Mouse (Mus musculus): Measurements from ENCODE around the gene Map4k2. TPM values are rescaled to one million over a fixed set of nuclear protein-coding genes. Genes with fewer than 3 reads are reported as not detected.

Map4k2 gene
- total RNA-seq, 2 experiments from 2014 or later, result 52.3 to 52.4 TPM

- intact Hi-C loops (cut with DNase I), result no loop called here
- no peak for DNase-seq
Measured at GRCm38 (mm10) chr19:6393637-6394036, 52.7 kb downstream of the Map4k2 start.

- intact Hi-C loops (cut with DNase I), result no loop called here
Measured at GRCm38 (mm10) chr19:6396237-6396636, 55.3 kb downstream of the Map4k2 start.

GRCm38 (mm10) chr19:6397582-6398249 is 56.8 kb downstream of the Map4k2 start:
- intact Hi-C loops (cut with DNase I), result loop anchor here (2.0 kb wide), 1 partner anchor 33 kb away; no protein-coding TSS in a partner anchor

More at GRCm38 (mm10) chr19:6396237-6396636, 55.3 kb downstream of the Map4k2 start:
- DNase-seq, result no peak

DNA sequence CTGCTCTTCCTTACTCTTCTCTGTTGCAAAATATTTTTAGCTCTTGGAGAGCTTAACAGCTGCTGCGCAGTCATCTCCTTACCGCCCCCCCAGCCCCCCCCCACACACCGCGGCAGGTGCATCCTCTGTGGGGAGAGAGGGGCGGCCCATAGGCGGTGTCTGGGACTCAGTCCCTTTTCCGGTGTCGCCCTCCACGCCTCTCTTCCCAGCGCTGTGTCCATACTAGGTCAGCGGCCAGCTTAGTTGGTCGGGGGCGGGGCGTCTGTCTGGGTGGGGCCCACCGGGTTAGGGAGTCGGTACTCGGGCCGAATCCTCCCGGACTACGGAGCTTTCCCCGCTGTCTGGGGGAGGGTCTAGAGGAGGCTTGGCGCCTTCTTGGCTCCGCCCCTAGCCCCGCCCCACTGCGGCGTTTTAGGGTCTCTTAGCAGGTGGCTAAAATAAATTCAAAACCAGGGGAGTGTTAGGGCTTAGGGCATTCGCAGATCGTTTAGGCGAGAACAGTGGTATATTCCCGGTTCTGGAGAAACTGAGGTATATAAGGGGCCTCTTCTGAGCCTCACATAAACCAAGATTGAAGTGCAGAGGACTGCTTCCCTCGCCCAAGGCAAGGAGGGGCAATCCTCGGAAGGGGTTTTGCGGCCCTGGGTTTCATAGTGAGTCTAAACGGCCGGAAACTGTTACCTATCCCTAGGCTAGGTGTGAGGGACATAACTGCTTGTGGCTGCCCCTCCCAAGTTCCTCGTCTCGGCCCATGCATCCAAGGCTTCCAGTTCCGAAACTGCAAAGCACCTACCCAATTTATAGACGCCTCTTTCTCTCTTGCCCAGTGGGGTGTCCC is 57.7 kb downstream of the Map4k2 start:
- intact Hi-C loops (cut with DNase I), result loop anchor here (2.0 kb wide), 1 partner anchor 34 kb away; no protein-coding TSS in a partner anchor
- DNase-seq, result peak; percentile 81 to 86

More at GRCm38 (mm10) chr19:6397582-6398249, 56.8 kb downstream of the Map4k2 start:
- DNase-seq, result no peak

DNA sequence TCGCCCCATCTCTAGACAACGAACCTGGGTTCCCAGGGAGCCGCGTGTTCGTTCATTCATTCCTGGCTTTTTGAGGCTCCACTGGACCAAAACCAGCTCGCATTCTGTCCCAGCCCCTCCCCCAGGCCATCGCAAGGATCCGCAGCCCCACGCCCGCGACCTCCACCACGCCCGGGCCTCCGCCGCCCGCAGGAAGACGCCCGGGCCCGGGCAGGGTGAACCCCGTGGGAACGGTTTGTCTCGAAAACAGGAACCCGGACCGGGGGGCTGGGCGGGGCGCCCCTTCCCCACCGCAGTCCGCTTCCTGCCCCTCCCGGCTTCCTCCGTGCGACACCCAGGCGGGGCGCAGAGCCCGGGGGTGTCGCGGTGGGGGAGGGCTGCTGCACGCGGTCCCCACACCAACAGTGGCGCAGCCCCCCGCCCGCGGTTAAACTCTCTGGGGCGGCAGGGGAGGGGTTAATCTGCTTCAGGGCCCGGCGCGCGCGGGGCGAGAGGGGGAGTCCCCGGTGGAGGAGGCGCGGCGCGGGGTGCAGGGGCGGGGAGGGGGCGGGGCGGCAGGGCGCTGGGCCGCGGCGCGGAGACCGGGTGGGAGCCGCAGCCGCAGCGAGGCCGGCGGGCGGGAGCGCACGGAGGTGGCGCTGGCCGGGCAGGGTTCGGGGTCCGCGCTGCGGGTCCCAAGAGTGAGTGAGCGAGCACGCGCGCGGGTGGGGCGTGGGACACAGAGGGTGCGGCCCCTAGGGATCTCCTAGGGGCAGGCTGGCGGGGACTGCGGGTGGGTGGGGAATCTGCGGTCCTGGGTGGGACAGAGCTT is 58.6 kb downstream of the Map4k2 start, which contains the start of gene Rasgrp2:
Gene Rasgrp2 (plus strand): TSS at position 56 of the 811 bp plus-strand sequence.
- intact Hi-C loops (cut with DNase I), result loop anchor here (2.0 kb wide), 1 partner anchor 35 kb away; no protein-coding TSS in a partner anchor
- peak; percentile 74 to 80 for DNase-seq

GRCm38 (mm10) chr19:6400096-6401086 is 59.5 kb downstream of the Map4k2 start:
- DNase-seq, result peak in 1 of 2 experiments; percentile 51
- intact Hi-C loops (cut with DNase I), result loop anchor here (1.0 kb wide), 1 partner anchor 52 kb away; no protein-coding TSS in a partner anchor

DNA sequence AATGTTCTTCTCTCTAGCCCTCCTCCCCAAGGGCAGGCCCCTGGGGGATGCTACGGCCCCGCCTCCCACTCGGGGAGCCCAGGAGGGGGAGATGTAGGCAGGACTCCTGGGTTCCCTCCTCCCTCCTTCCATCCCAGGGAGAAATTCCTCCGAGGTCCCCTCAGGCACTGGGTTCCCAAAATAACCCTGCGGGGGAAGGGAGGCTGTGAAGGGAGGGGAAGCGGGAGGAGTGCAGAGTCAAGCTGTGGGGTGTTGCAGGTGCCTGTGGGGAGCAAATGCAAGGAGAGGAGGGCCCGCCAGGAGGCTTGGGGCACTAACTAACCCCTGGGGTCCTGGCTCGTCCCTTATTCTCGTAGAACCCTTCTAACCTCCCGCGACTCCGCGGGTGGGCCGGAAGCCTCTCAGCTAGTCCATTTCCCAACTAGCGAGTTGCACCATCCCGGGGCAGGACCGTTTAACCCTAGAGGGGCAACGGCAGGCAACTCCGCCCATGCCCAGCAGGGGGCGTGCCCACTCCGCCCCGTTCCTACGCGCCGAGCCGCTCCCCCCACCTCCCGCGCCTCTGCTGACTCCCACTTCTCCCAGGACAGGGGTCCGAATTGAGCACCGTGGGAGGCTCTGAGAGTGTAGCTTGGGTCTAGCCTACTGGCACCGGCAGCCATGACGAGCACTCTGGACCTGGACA is 60.3 kb downstream of the Map4k2 start:
- peak; percentile 85 to 90 for DNase-seq
- intact Hi-C loops (cut with DNase I), result loop anchor here (1.0 kb wide), 1 partner anchor 51 kb away; no protein-coding TSS in a partner anchor

- peak; percentile 45 to 65 for DNase-seq
- intact Hi-C loops (cut with DNase I), result loop anchor here (1.0 kb wide), 1 partner anchor 50 kb away; no protein-coding TSS in a partner anchor
Measured at GRCm38 (mm10) chr19:6401951-6402350, 61.0 kb downstream of the Map4k2 start.

- DNase-seq, result no peak
- intact Hi-C loops (cut with DNase I), result no loop called here
Measured at GRCm38 (mm10) chr19:6403869-6404268, 62.9 kb downstream of the Map4k2 start.

Small RNA genes within 50 kb of the gene (microRNA-seq; reads per million reads assigned to microRNA genes)
- gene Mir6989, result 0 reads per million in 2 experiments

Other genes with a start within 250 kb of the Map4k2 start
- under 1 TPM in 1 of 2 experiments, not detected in 1; 0.43 TPM for gene AC131692.1, start 246.7 kb upstream of the Map4k2 start, total RNA-seq (2021)
- under 1 TPM; 0.10 to 0.17 TPM for gene Naaladl1, start 235.4 kb upstream of the Map4k2 start, total RNA-seq (2021)
- gene Sac3d1, start 222.5 kb upstream of the Map4k2 start, total RNA-seq (2021), result 10 to 100 TPM; 10.2 to 13.9 TPM
- gene Snx15, start 212.8 kb upstream of the Map4k2 start, total RNA-seq (2021), result 10 to 100 TPM; 12.5 to 12.6 TPM
- under 1 TPM; 0.31 to 0.32 TPM for gene Batf2, start 200.2 kb upstream of the Map4k2 start, total RNA-seq (2021)
- gene Arl2, start 199.6 kb upstream of the Map4k2 start, total RNA-seq (2021), result 10 to 100 TPM; 60.5 to 63.5 TPM
- gene Majin, start 156.7 kb upstream of the Map4k2 start, total RNA-seq (2021), result not detected
- not detected for gene Gpha2, start 114.8 kb upstream of the Map4k2 start, total RNA-seq (2021)
- gene Ppp2r5b, start 105.3 kb upstream of the Map4k2 start, total RNA-seq (2021), result 10 to 100 TPM; 30.7 to 31.7 TPM
- gene Atg2a, start 99.5 kb upstream of the Map4k2 start, total RNA-seq (2021), result 10 to 100 TPM; 17.7 to 19.0 TPM
- 100 to 1,000 TPM; 129 to 181 TPM for gene Ehd1, start 64.4 kb upstream of the Map4k2 start, total RNA-seq (2021)
- 1 to 10 TPM; 9.6 to 9.9 TPM for gene Cdc42bpg, start 34.7 kb upstream of the Map4k2 start, total RNA-seq (2021)
- gene Men1, start 6.2 kb upstream of the Map4k2 start, total RNA-seq (2021), result 10 to 100 TPM; 18.6 to 21.8 TPM
- 100 to 1,000 TPM; 118 to 143 TPM for gene Sf1, start 22.6 kb downstream of the Map4k2 start, total RNA-seq (2021)
- gene Pygm, start 43.3 kb downstream of the Map4k2 start, total RNA-seq (2021), result 100 to 1,000 TPM; 622 to 693 TPM
- gene Rasgrp2, start 58.2 kb downstream of the Map4k2 start, total RNA-seq (2021), result 10 to 100 TPM; 50.7 to 60.2 TPM
- gene Nrxn2, start 77.6 kb downstream of the Map4k2 start, total RNA-seq (2021), result 1 to 10 TPM; 4.4 to 5.5 TPM
- gene Slc22a12, start 201.9 kb downstream of the Map4k2 start, total RNA-seq (2021), result not detected